Mouse (Mus musculus) C2C12 (cell line): Measurements from ENCODE around the gene Vill. TPM values are rescaled to one million over a fixed set of nuclear protein-coding genes. Genes with fewer than 3 reads are reported as not detected.

Source experiments
- H3K27me3 ChIP-seq: one replicate; pipeline ENCODE4 v1.6.1; 2011; ENCODE audit not compliant: control insufficient read depth, insufficient read depth, insufficient read length
- H3K36me3 ChIP-seq: one replicate; pipeline ENCODE4 v1.6.1; 2011; ENCODE audit not compliant: control insufficient read depth, insufficient read depth
- H3K4me3 ChIP-seq: one replicate; pipeline ENCODE4 v1.5.1; 2011; ENCODE audit warnings: mild to moderate bottlenecking, control low read depth; ENCODE audit not compliant: poor library complexity, insufficient read depth, severe bottlenecking
- H3K79me2 ChIP-seq: one replicate; pipeline ENCODE4 v1.6.1; 2011; ENCODE audit not compliant: control insufficient read depth, insufficient read depth
- H3K79me3 ChIP-seq: one replicate; pipeline ENCODE4 v1.6.1; 2011; ENCODE audit warnings: low read depth, control low read depth
- H3ac ChIP-seq: one replicate; pipeline ENCODE3; 2011; ENCODE audit warnings: low read depth; ENCODE audit not compliant: control insufficient read depth, insufficient read length
- CEBPB ChIP-seq: IDR thresholded peaks from one replicate; pipeline ENCODE4 v1.6.1; 2011; ENCODE audit warnings: low read depth, mild to moderate bottlenecking, control low read depth, moderate library complexity
- CTCF ChIP-seq: IDR thresholded peaks from one replicate; pipeline ENCODE4 v1.5.1; 2011; ENCODE audit not compliant: control insufficient read depth, insufficient read depth, insufficient read length
- FOSL1 ChIP-seq: IDR thresholded peaks from one replicate; pipeline ENCODE4 v1.8.0; 2011; ENCODE audit warnings: mild to moderate bottlenecking, low read length; ENCODE audit not compliant: poor library complexity, insufficient read depth, severe bottlenecking
- MAX ChIP-seq: IDR thresholded peaks from one replicate; pipeline ENCODE4 v1.6.1; 2011; ENCODE audit warnings: mild to moderate bottlenecking, control low read depth
- MYOD1 ChIP-seq: IDR thresholded peaks from one replicate; pipeline ENCODE4 v1.6.1; 2011; ENCODE audit warnings: low read depth; ENCODE audit not compliant: control insufficient read depth, insufficient read length
- MYOG ChIP-seq: IDR thresholded peaks from one replicate; pipeline ENCODE4 v1.6.1; 2011; ENCODE audit not compliant: control insufficient read depth, insufficient read length; ENCODE audit errors: extremely low read depth
- USF1 ChIP-seq: IDR thresholded peaks from one replicate; pipeline ENCODE4 v1.6.1; 2011; ENCODE audit warnings: low read depth, mild to moderate bottlenecking, control low read depth, moderate library complexity
- polyA plus RNA-seq: library from polyadenylated mRNA; unstranded; fragments of >200 nt; fragmentation: generic; extraction: Trizol; gene quantifications from one replicate; pipeline ENCODE4 v1.2.1, GENCODE M21; 2012; ENCODE audit warnings: missing spikeins

Vill gene
- polyA plus RNA-seq, 1 experiment: 0.96 TPM

DNA sequence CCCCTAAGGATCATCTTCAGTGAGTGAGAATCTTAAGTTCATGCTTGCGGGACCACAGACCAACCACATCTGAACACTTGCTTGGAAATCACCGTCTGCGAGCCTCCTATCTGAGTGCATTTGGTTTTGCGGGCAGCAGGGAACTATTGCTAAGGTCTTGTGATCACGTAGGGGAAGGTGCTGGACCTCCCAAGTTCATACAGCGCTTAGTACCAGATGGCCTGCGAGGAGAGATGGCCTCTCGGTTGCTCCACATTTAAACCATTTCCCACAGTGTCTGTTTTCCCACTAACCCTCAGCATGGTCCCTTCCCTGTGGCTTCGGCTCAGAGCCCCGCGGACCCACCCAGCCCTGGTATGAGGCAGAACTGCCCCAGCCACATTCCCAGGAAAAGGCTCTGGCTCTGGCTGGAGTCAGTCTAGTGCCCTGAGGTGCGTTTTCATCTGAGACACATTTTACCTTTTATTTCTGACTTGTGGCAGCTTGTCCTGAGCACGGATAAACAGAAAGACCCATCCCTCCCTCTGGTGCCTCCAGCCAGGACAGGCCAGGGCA is 42.3 kb upstream of the Vill start:
- Histone ChIP-seq H3K79me3 (no peaks in the 10 kb centered on the region), H3K79me2 (no peaks in the 10 kb centered on the region), H3ac (no peak overlapping the region), H3K36me3 (peaks cover 5% of the 10 kb centered on the region), H3K4me3 (no peak overlapping the region), H3K27me3 (no peaks in the 10 kb centered on the region)
- TF ChIP-seq MYOD1 (no peak), MAX (no peak)

DNA sequence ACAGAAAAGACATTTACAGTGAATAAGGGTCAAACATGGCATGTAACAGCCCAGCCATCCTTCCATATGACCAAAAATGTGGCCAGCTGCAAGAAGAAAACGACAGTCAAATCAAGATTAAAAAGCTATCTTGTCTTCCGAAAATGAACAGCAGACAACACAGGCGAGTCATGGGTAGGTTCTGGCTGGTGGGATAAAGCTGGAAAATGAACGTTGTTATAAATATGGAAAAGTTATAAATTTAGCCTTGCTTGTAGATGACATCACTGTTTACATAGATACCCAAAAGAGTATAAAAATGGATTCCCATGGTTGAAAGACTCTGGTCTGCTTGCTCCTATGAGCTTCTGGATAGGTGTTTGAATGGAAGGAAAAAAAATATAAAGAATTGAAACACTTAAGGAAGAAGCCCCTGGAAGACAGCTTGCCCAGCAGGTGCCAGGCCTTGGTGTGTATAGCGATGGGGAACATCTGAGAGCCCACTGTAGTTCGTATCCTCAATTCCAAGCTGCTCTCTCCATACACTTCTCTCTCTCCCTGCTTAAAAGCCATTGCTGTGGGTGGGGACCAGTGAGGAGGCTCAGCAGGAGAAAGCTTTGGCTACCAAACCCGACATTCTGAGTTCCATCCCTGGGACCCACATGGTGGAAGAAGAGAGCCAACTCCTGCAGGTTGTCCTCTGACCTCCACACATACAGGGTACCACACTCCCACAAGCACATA is 35.6 kb upstream of the Vill start:
- Histone ChIP-seq H3K27me3 (no peaks in the 10 kb centered on the region), H3K36me3 (peaks cover 13% of the 10 kb centered on the region)
- TF ChIP-seq MAX: no peak
- TF ChIP-seq USF1: no peak
- no peak for TF ChIP-seq MYOG
- TF ChIP-seq MYOD1: no peak
- no peak for TF ChIP-seq CEBPB
- TF ChIP-seq CTCF: no peak

GRCm38 (mm10) chr9:119021731-119022130 is 30.8 kb upstream of the Vill start:
- no peak for TF ChIP-seq MYOD1
- TF ChIP-seq MYOG: no peak
- no peaks in the 10 kb centered on the region for H3K27me3 ChIP-seq
- no peaks in the 10 kb centered on the region for H3K79me3 ChIP-seq
- H3K36me3 ChIP-seq: peaks cover 8% of the 10 kb centered on the region
- H3ac ChIP-seq: no peak overlapping the region
- no peaks in the 10 kb centered on the region for H3K79me2 ChIP-seq
- no peak overlapping the region for H3K4me3 ChIP-seq

More for the DNA sequence above, 35.6 kb upstream of the Vill start:
- H3K79me2 ChIP-seq: no peaks in the 10 kb centered on the region
- no peak overlapping the region for H3ac ChIP-seq
- no peak overlapping the region for H3K4me3 ChIP-seq
- no peaks in the 10 kb centered on the region for H3K79me3 ChIP-seq

- no peaks in the 10 kb centered on the region for H3K79me2 ChIP-seq
- H3K27me3 ChIP-seq: no peaks in the 10 kb centered on the region
- no peak overlapping the region for H3K4me3 ChIP-seq
- TF ChIP-seq MAX (no peak), CEBPB (no peak), MYOG (no peak), USF1 (no peak), FOSL1 (no peak), MYOD1 (no peak), CTCF (no peak)
- no peaks in the 10 kb centered on the region for H3K79me3 ChIP-seq
- H3K36me3 ChIP-seq: no peaks in the 10 kb centered on the region
- H3ac ChIP-seq: no peak overlapping the region
Observed at GRCm38 (mm10) chr9:119025263-119025662, 27.3 kb upstream of the Vill start.

- TF ChIP-seq CEBPB (no peak), USF1 (no peak)
- no peak overlapping the region for H3ac ChIP-seq
- H3K36me3 ChIP-seq: no peaks in the 10 kb centered on the region
- no peaks in the 10 kb centered on the region for H3K79me2 ChIP-seq
- no peaks in the 10 kb centered on the region for H3K27me3 ChIP-seq
- H3K79me3 ChIP-seq: no peaks in the 10 kb centered on the region
- H3K4me3 ChIP-seq: no peak overlapping the region
Observed at GRCm38 (mm10) chr9:119025832-119026331, 26.7 kb upstream of the Vill start.

GRCm38 (mm10) chr9:119027337-119027736 is 25.2 kb upstream of the Vill start:
- TF ChIP-seq USF1 (no peak), CEBPB (no peak), CTCF (no peak), MYOG (no peak), MYOD1 (no peak), FOSL1 (no peak), MAX (no peak)

More at GRCm38 (mm10) chr9:119027337-119027736, 25.2 kb upstream of the Vill start:
- Histone ChIP-seq H3K27me3 (no peaks in the 10 kb centered on the region), H3K79me2 (no peaks in the 10 kb centered on the region), H3K36me3 (no peaks in the 10 kb centered on the region), H3K79me3 (no peaks in the 10 kb centered on the region), H3K4me3 (no peak overlapping the region), H3ac (no peak overlapping the region)
